Mouse (Mus musculus): ENCODE results near the gene Erg28.

- TF ChIP-seq TAL1 (IDR thresholded peaks at IDR 0.05; ENCODE audit: low read length) (no peak), GATA1 (IDR thresholded peaks at IDR 0.05; ENCODE audit: low read length) (no peak)
Observed at GRCm38 (mm10) chr12:85794094-85794493, 30.3 kb downstream of the Erg28 start.

All from erythroblast, embryonic 14.5 days (primary cell).